Mouse (Mus musculus) spleen, adult 2 months (tissue): ENCODE measurements around the gene Egfr.

Source experiments
- CTCF ChIP-seq: fragments of 200-500 bp; IDR thresholded peaks from 2 replicates; pipeline ENCODE4 v1.5.1; 2011; ENCODE audit warnings: mild to moderate bottlenecking, inconsistent platforms; ENCODE audit not compliant: insufficient read depth, insufficient read length, insufficient replicate concordance; ENCODE audit errors: extremely low read depth
- POLR2A ChIP-seq: fragments of 200-500 bp; IDR thresholded peaks from 2 replicates; pipeline ENCODE4 v1.6.1; 2011; ENCODE audit warnings: low read depth, low read length, inconsistent platforms

GRCm38 (mm10) chr11:16742251-16742650, 9.8 kb upstream of the Egfr start:
- TF ChIP-seq CTCF (no peak), POLR2A (no peak)
